Mouse (Mus musculus): ENCODE data around the gene Fuca1. TPM values are rescaled to one million over a fixed set of nuclear protein-coding genes. Genes with fewer than 3 reads are reported as not detected.

Fuca1 gene
- polyA plus RNA-seq, 1 experiment from 2014 or later, result 98.7 TPM

GRCm38 (mm10) chr4:135875546-135875945 lies 45.0 kb upstream of the Fuca1 start:
- 27% methylated on average over 7 of the region's 7 CpGs for WGBS
- peak overlapping the region; percentile 43; the same call in 1 of the 2 replicates for H3K4me2 ChIP-seq (ENCODE audit: low read length)
- no peak overlapping the region for H3K4me3 ChIP-seq (replicated peaks; ENCODE audit: low read depth, low read length)
- peak; percentile 21; the same call in 1 of the 2 replicates for TF ChIP-seq CTCF (IDR thresholded peaks at IDR 0.05; ENCODE audit: low read depth)
- H3K9me3 ChIP-seq (replicated peaks; ENCODE audit: low read length), result no peaks in the 10 kb centered on the region
- DNase-seq (ENCODE audit: low spot score) (no peak), ATAC-seq (replicated peaks; ENCODE audit: low FRiP score, low read depth) (no peak)
- no peak overlapping the region for H3K9ac ChIP-seq (ENCODE audit: low read depth, low read length)
- peak overlapping the region; percentile 99 for H3K27ac ChIP-seq
- peaks cover 6% of the 10 kb centered on the region; the same call in 1 of the 2 replicates for H3K36me3 ChIP-seq (ENCODE audit: insufficient read depth, low read length)
- H3K27me3 ChIP-seq (ENCODE audit: insufficient read depth, low read length), result no peaks in the 10 kb centered on the region
- peaks cover 37% of the 10 kb centered on the region for H3K4me1 ChIP-seq (replicated peaks; ENCODE audit: insufficient read depth, low read length)

- WGBS, result 5% methylated on average over 9 of the region's 9 CpGs
Observed at GRCm38 (mm10) chr4:135875991-135876582, 44.4 kb upstream of the Fuca1 start.

GRCm38 (mm10) chr4:135876583-135877020 lies 43.9 kb upstream of the Fuca1 start:
- H3K4me1 ChIP-seq (replicated peaks; ENCODE audit: insufficient read depth, low read length), result peaks cover 34% of the 10 kb centered on the region
- H3K36me3 ChIP-seq (ENCODE audit: insufficient read depth, low read length), result peaks cover 4% of the 10 kb centered on the region; the same call in 1 of the 2 replicates
- H3K9me3 ChIP-seq (replicated peaks; ENCODE audit: low read length), result no peaks in the 10 kb centered on the region
- WGBS, result 1% methylated on average over 16 of the region's 16 CpGs
- no peaks in the 10 kb centered on the region for H3K27me3 ChIP-seq (ENCODE audit: insufficient read depth, low read length)
- no peak overlapping the region; the same call in 1 of the 2 replicates for H3K4me3 ChIP-seq (replicated peaks; ENCODE audit: low read depth, low read length)
- no peak for TF ChIP-seq CTCF (IDR thresholded peaks at IDR 0.05; ENCODE audit: low read depth)
- peak overlapping the region; percentile 19; the same call in 1 of the 2 replicates for H3K9ac ChIP-seq (ENCODE audit: low read depth, low read length)
- no peak; the same call in 1 of the 2 replicates for ATAC-seq (replicated peaks; ENCODE audit: low FRiP score, low read depth)
- peak; percentile 89 for DNase-seq (ENCODE audit: low spot score)
- peak overlapping the region; percentile 99 for H3K27ac ChIP-seq
- H3K4me2 ChIP-seq (ENCODE audit: low read length), result peak overlapping the region; percentile 43

More at GRCm38 (mm10) chr4:135875991-135876582, 44.4 kb upstream of the Fuca1 start:
- Histone ChIP-seq H3K27ac (peak overlapping the region; percentile 99), H3K9me3 (replicated peaks; ENCODE audit: low read length) (no peaks in the 10 kb centered on the region), H3K9ac (ENCODE audit: low read depth, low read length) (peak overlapping the region; percentile 19; the same call in 1 of the 2 replicates), H3K27me3 (ENCODE audit: insufficient read depth, low read length) (no peaks in the 10 kb centered on the region), H3K4me3 (replicated peaks; ENCODE audit: low read depth, low read length) (no peak overlapping the region), H3K4me2 (ENCODE audit: low read length) (peak overlapping the region; percentile 43), H3K4me1 (replicated peaks; ENCODE audit: insufficient read depth, low read length) (peaks cover 37% of the 10 kb centered on the region), H3K36me3 (ENCODE audit: insufficient read depth, low read length) (peaks cover 6% of the 10 kb centered on the region; the same call in 1 of the 2 replicates)
- ATAC-seq (replicated peaks; ENCODE audit: low FRiP score, low read depth), result no peak
- no peak for TF ChIP-seq CTCF (IDR thresholded peaks at IDR 0.05; ENCODE audit: low read depth)
- peak; percentile 62 for DNase-seq (ENCODE audit: low spot score)

GRCm38 (mm10) chr4:135877742-135878141 lies 42.8 kb upstream of the Fuca1 start:
- Histone ChIP-seq H3K9me3 (replicated peaks; ENCODE audit: low read length) (no peaks in the 10 kb centered on the region), H3K9ac (ENCODE audit: low read depth, low read length) (no peak overlapping the region), H3K4me3 (replicated peaks; ENCODE audit: low read depth, low read length) (no peak overlapping the region), H3K36me3 (ENCODE audit: insufficient read depth, low read length) (no peaks in the 10 kb centered on the region), H3K4me2 (ENCODE audit: low read length) (no peak overlapping the region), H3K27ac (no peak overlapping the region), H3K27me3 (ENCODE audit: insufficient read depth, low read length) (no peaks in the 10 kb centered on the region), H3K4me1 (replicated peaks; ENCODE audit: insufficient read depth, low read length) (peaks cover 29% of the 10 kb centered on the region)
- 57% methylated on average over 2 of the region's 2 CpGs for WGBS
- ATAC-seq (replicated peaks; ENCODE audit: low FRiP score, low read depth), result no peak
- peak; percentile 71 for TF ChIP-seq CTCF (IDR thresholded peaks at IDR 0.05; ENCODE audit: low read depth)
- DNase-seq (ENCODE audit: low spot score), result peak; percentile 59

- ATAC-seq (replicated peaks; ENCODE audit: low FRiP score, low read depth), result no peak
- no peak for TF ChIP-seq CTCF (IDR thresholded peaks at IDR 0.05; ENCODE audit: low read depth)
- no peak overlapping the region for H3K4me3 ChIP-seq (replicated peaks; ENCODE audit: low read depth, low read length)
- no peak overlapping the region for H3K4me2 ChIP-seq (ENCODE audit: low read length)
- WGBS, result 59% methylated on average over 6 of the region's 6 CpGs
- DNase-seq (ENCODE audit: low spot score), result no peak
- no peaks in the 10 kb centered on the region for H3K36me3 ChIP-seq (ENCODE audit: insufficient read depth, low read length)
- no peak overlapping the region for H3K27ac ChIP-seq
- peaks cover 35% of the 10 kb centered on the region for H3K4me1 ChIP-seq (replicated peaks; ENCODE audit: insufficient read depth, low read length)
- H3K27me3 ChIP-seq (ENCODE audit: insufficient read depth, low read length), result no peaks in the 10 kb centered on the region
- H3K9me3 ChIP-seq (replicated peaks; ENCODE audit: low read length), result no peaks in the 10 kb centered on the region
- no peak overlapping the region for H3K9ac ChIP-seq (ENCODE audit: low read depth, low read length)
Observed at GRCm38 (mm10) chr4:135879021-135879420, 41.5 kb upstream of the Fuca1 start.

- H3K27ac ChIP-seq, result no peak overlapping the region
- H3K27me3 ChIP-seq (ENCODE audit: insufficient read depth, low read length), result no peaks in the 10 kb centered on the region
- no peak overlapping the region for H3K9ac ChIP-seq (ENCODE audit: low read depth, low read length)
- no peak overlapping the region for H3K4me3 ChIP-seq (replicated peaks; ENCODE audit: low read depth, low read length)
- DNase-seq (ENCODE audit: low spot score) (no peak), ATAC-seq (replicated peaks; ENCODE audit: low FRiP score, low read depth) (no peak)
- no peak overlapping the region for H3K4me2 ChIP-seq (ENCODE audit: low read length)
- H3K4me1 ChIP-seq (replicated peaks; ENCODE audit: insufficient read depth, low read length), result peaks cover 27% of the 10 kb centered on the region
- 93% methylated on average over 6 of the region's 6 CpGs for WGBS
- H3K36me3 ChIP-seq (ENCODE audit: insufficient read depth, low read length), result no peaks in the 10 kb centered on the region
- H3K9me3 ChIP-seq (replicated peaks; ENCODE audit: low read length), result no peaks in the 10 kb centered on the region
- TF ChIP-seq CTCF (IDR thresholded peaks at IDR 0.05; ENCODE audit: low read depth), result no peak
Observed at GRCm38 (mm10) chr4:135880018-135880417, 40.5 kb upstream of the Fuca1 start.
